Mouse (Mus musculus): ENCODE data around the gene Gm20388.
A peak's percentile ranks its signal among the peaks of the same experiment; 100 is the strongest.

Gm20388 gene

GRCm38 (mm10) chr8:123655351-123655779, 3744.7 kb downstream of the Gm20388 start:
- DNase-seq (ENCODE audit: extremely low read depth, insufficient read length, low spot score) = no peak

GRCm38 (mm10) chr8:123657826-123658225, 3747.2 kb downstream of the Gm20388 start:
- DNase-seq (ENCODE audit: extremely low read depth, insufficient read length, low spot score) = no peak

GRCm38 (mm10) chr8:123659469-123660057, 3748.9 kb downstream of the Gm20388 start:
- no peak for DNase-seq (ENCODE audit: extremely low read depth, insufficient read length, low spot score)

GRCm38 (mm10) chr8:123661515-123661914, 3750.9 kb downstream of the Gm20388 start:
- no peak for DNase-seq (ENCODE audit: extremely low read depth, insufficient read length, low spot score)

GRCm38 (mm10) chr8:123665580-123665979, 3754.9 kb downstream of the Gm20388 start:
- no peak for DNase-seq (ENCODE audit: extremely low read depth, insufficient read length, low spot score)

GRCm38 (mm10) chr8:123666832-123667231, 3756.2 kb downstream of the Gm20388 start:
- no peak for DNase-seq (ENCODE audit: extremely low read depth, insufficient read length, low spot score)

- no peak for DNase-seq (ENCODE audit: extremely low read depth, insufficient read length, low spot score)
Measured at GRCm38 (mm10) chr8:123668681-123669080, 3758.0 kb downstream of the Gm20388 start.

- peak; percentile 65 for DNase-seq (ENCODE audit: extremely low read depth, insufficient read length, low spot score)
Measured at GRCm38 (mm10) chr8:123670766-123671165, 3760.1 kb downstream of the Gm20388 start.

GRCm38 (mm10) chr8:123671454-123671853, 3760.8 kb downstream of the Gm20388 start:
- no peak for DNase-seq (ENCODE audit: extremely low read depth, insufficient read length, low spot score)

- DNase-seq (ENCODE audit: extremely low read depth, insufficient read length, low spot score) = peak; percentile 66
Measured at GRCm38 (mm10) chr8:123672648-123673047, 3762.0 kb downstream of the Gm20388 start.

- no peak for DNase-seq (ENCODE audit: extremely low read depth, insufficient read length, low spot score)
Measured at GRCm38 (mm10) chr8:123675611-123676010, 3765.0 kb downstream of the Gm20388 start.

GRCm38 (mm10) chr8:123678390-123678789, 3767.7 kb downstream of the Gm20388 start:
- DNase-seq (ENCODE audit: extremely low read depth, insufficient read length, low spot score) = no peak

- peak; percentile 32 for DNase-seq (ENCODE audit: extremely low read depth, insufficient read length, low spot score)
Measured at GRCm38 (mm10) chr8:123682073-123682761, 3771.6 kb downstream of the Gm20388 start.

GRCm38 (mm10) chr8:123683321-123683720, 3772.7 kb downstream of the Gm20388 start:
- no peak for DNase-seq (ENCODE audit: extremely low read depth, insufficient read length, low spot score)

GRCm38 (mm10) chr8:123684806-123685205, 3774.2 kb downstream of the Gm20388 start:
- peak; percentile 65 for DNase-seq (ENCODE audit: extremely low read depth, insufficient read length, low spot score)

- no peak for DNase-seq (ENCODE audit: extremely low read depth, insufficient read length, low spot score)
Measured at GRCm38 (mm10) chr8:123685477-123685876, 3774.8 kb downstream of the Gm20388 start.

- DNase-seq (ENCODE audit: extremely low read depth, insufficient read length, low spot score) = no peak
Measured at GRCm38 (mm10) chr8:123687826-123688225, 3777.2 kb downstream of the Gm20388 start.

GRCm38 (mm10) chr8:123692165-123692962, 3781.7 kb downstream of the Gm20388 start:
- peak; percentile 63 for DNase-seq (ENCODE audit: extremely low read depth, insufficient read length, low spot score)

- no peak for DNase-seq (ENCODE audit: extremely low read depth, insufficient read length, low spot score)
Measured at GRCm38 (mm10) chr8:123696167-123696566, 3785.5 kb downstream of the Gm20388 start.

- no peak for DNase-seq (ENCODE audit: extremely low read depth, insufficient read length, low spot score)
Measured at GRCm38 (mm10) chr8:123697329-123697728, 3786.7 kb downstream of the Gm20388 start.

GRCm38 (mm10) chr8:123700399-123701070, 3789.9 kb downstream of the Gm20388 start:
- DNase-seq (ENCODE audit: extremely low read depth, insufficient read length, low spot score) = no peak

Data from 3134 (cell line).